Mouse (Mus musculus): Measurements from ENCODE around the gene Pramef20. TPM values are rescaled to one million over a fixed set of nuclear protein-coding genes. Genes with fewer than 3 reads are reported as not detected.
"Not testable (repeated sequence)": the region's sequence is repeated elsewhere in the genome, so short reads cannot be mapped to it uniquely, and the experiment has no call there.

The Pramef20 gene
- total RNA-seq (2021) = not detected
- long read RNA-seq, experiment 1 = 0 reads
- long read RNA-seq, experiment 2 = 0 reads

GRCm38 (mm10) chr4:144377911-144378310, at the start of gene Pramef20:
TSS of gene Pramef20 (minus strand) at chr4:144377933.
- no peak for DNase-seq
- intact Hi-C loops (cut with DNase I; ENCODE audit: low total_unique reads) = no loop called here

- intact Hi-C loops (cut with DNase I; ENCODE audit: low total_unique reads) = no loop called here
- no peak for DNase-seq
Measured at GRCm38 (mm10) chr4:144424590-144424989, 46.9 kb upstream of the Pramef20 start.

GRCm38 (mm10) chr4:144420644-144421043, 42.9 kb upstream of the Pramef20 start:
- DNase-seq = no peak
- intact Hi-C loops (cut with DNase I; ENCODE audit: low total_unique reads) = no loop called here

GRCm38 (mm10) chr4:144408290-144408689, 30.6 kb upstream of the Pramef20 start, which contains the start of gene Pramef12:
TSS of gene Pramef12 (minus strand) at chr4:144408464.
- intact Hi-C loops (cut with DNase I; ENCODE audit: low total_unique reads) = no loop called here
- DNase-seq = no peak

GRCm38 (mm10) chr4:144406261-144406660, 28.5 kb upstream of the Pramef20 start:
- intact Hi-C loops (cut with DNase I; ENCODE audit: low total_unique reads) = no loop called here
- no peak for DNase-seq

GRCm38 (mm10) chr4:144404456-144405086, 26.8 kb upstream of the Pramef20 start:
- DNase-seq = peak; percentile 34

GRCm38 (mm10) chr4:144402712-144403111, 25.0 kb upstream of the Pramef20 start:
- intact Hi-C loops (cut with DNase I; ENCODE audit: low total_unique reads) = no loop called here
- no peak for DNase-seq

More at GRCm38 (mm10) chr4:144404456-144405086, 26.8 kb upstream of the Pramef20 start:
- intact Hi-C loops (cut with DNase I; ENCODE audit: low total_unique reads) = no loop called here

GRCm38 (mm10) chr4:144396316-144396715, 18.6 kb upstream of the Pramef20 start:
- intact Hi-C loops (cut with DNase I; ENCODE audit: low total_unique reads) = no loop called here
- DNase-seq = no peak

GRCm38 (mm10) chr4:144357642-144358041, 20.1 kb downstream of the Pramef20 start, which contains the start of gene Gm13119:
TSS of gene Gm13119 (plus strand) at chr4:144357942.
- DNase-seq; intact Hi-C loops (cut with DNase I; ENCODE audit: low total_unique reads): not testable (repeated sequence)

- DNase-seq; intact Hi-C loops (cut with DNase I; ENCODE audit: low total_unique reads): not testable (repeated sequence)
Measured at GRCm38 (mm10) chr4:144335856-144336255, 41.9 kb downstream of the Pramef20 start.

GRCm38 (mm10) chr4:144329949-144330348, 47.8 kb downstream of the Pramef20 start, which contains the start of gene Gm13128:
TSS of gene Gm13128 (plus strand) at chr4:144330249.
- DNase-seq; intact Hi-C loops (cut with DNase I; ENCODE audit: low total_unique reads): not testable (repeated sequence)

Other genes with a start within 250 kb of the Pramef20 start
- gene Oog3, start 215.3 kb downstream of the Pramef20 start, total RNA-seq (2021) = not detected
- not detected for gene Oog2, start 187.2 kb downstream of the Pramef20 start, total RNA-seq (2021)
- not detected for gene C87977, start 164.6 kb downstream of the Pramef20 start, total RNA-seq (2021)
- not detected for gene Pramel5, start 97.4 kb downstream of the Pramef20 start, total RNA-seq (2021)
- not detected for gene Gm13128, start 47.7 kb downstream of the Pramef20 start, total RNA-seq (2021)
- gene Gm13119, start 20.0 kb downstream of the Pramef20 start, total RNA-seq (2021) = not detected
- gene Pramef12, start 30.5 kb upstream of the Pramef20 start, total RNA-seq (2021) = under 1 TPM in 1 of 2 experiments, not detected in 1; 0.14 TPM
- gene 1700012P22Rik, start 60.8 kb upstream of the Pramef20 start, total RNA-seq (2021) = not detected
- not detected for gene Gm9944, start 75.4 kb upstream of the Pramef20 start, total RNA-seq (2021)
- gene Aadacl3, start 85.8 kb upstream of the Pramef20 start, total RNA-seq (2021) = not detected
- not detected for gene 9430007A20Rik, start 141.9 kb upstream of the Pramef20 start, total RNA-seq (2021)
- not detected for gene Gm13124, start 187.2 kb upstream of the Pramef20 start, total RNA-seq (2021)
- gene Aadacl4, start 235.8 kb upstream of the Pramef20 start, total RNA-seq (2021) = not detected